Mouse (Mus musculus): ENCODE data around the gene Gfra1.

Gene Gfra1

GRCm38 (mm10) chr19:58441785-58442184, 13.9 kb downstream of the Gfra1 start:
- in situ Hi-C loops (cut with MboI): no loop called here

DNA sequence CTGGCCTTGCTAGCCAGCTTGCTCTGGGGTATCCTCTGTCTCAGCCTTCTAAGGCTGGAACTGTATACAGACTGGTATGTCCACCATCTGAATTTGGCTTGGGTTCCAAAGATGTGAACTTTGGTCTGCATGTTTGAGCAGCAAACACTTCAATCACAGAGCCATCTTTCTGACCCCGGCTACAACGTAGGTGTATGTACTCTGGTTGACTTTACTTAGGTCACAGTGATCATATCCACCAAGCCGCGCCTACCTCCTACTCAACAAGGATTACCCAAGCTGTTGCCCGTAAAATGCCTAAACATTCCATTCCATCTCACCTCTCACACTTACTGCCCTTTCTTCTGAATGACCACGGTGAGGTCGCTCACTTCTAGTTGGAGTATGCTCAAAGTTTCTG, 14.5 kb downstream of the Gfra1 start:
- in situ Hi-C loops (cut with MboI): no loop called here

DNA sequence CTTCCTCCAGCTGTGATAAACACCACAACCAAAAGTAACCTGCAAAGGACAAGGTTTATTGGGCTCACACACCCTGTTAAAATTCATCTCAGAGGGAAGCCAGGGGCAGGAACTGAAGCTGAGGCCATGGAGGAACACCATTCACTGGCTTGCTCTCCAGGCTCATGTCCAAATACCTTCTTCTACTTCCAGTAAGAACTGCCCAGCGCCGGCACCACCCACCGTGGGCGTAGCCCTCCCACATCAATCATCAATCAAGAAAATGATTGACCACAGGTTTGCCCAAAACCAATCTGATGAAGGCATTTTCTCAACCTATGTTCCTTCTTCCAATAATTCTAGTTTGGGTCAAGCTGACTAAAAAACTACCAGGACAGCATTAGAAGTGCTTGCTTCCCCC, 16.9 kb downstream of the Gfra1 start:
- in situ Hi-C loops (cut with MboI): no loop called here

DNA sequence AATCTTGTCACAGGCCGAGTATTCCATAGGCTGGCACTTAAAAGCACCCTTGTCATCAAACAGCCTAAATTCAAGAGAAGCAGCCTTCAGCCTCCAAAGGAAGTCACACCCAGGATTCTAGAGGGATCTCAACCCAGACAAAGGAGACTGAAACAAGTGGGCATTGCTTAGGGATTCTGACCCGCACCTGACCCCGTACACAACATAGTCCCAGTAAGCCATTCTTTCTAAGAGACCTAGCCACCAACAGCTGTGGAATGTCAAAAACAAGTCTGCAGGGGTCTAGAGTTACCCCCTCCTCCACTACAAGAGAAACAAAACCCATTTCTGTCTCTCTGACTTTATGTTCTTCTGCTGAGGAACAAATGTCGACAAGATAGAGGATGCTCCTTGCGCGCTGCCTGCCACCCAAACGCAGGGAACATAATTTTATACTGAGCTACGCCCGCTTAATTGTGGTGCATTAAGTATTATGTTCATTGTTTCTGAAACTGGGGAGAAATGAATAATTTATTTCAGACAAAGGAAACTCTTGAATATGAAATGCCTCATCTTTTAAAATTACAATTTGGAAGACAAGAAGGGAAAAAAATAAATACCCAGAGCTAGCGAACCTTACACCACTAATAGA, 18.2 kb downstream of the Gfra1 start:
- in situ Hi-C loops (cut with MboI): no loop called here

DNA sequence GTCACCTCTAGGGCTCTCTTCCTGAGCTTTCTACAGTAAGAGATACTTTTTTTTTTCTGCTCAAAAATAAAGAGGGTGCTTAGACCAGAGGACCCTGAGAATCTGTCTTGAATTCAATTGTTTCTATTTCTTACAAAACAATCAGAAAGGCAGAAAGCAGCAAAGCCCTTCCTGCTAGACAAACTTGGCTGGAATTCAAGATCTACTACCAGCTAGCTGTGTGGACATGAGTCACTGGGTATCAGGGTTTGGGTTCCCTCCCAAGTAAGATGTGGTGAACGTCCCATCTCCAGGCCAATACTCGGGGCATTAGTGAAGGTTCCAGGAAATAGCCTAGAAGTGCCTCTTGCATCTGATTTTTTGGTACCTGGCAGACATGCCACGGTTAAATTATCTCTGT, 18.8 kb downstream of the Gfra1 start:
- in situ Hi-C loops (cut with MboI): no loop called here

DNA sequence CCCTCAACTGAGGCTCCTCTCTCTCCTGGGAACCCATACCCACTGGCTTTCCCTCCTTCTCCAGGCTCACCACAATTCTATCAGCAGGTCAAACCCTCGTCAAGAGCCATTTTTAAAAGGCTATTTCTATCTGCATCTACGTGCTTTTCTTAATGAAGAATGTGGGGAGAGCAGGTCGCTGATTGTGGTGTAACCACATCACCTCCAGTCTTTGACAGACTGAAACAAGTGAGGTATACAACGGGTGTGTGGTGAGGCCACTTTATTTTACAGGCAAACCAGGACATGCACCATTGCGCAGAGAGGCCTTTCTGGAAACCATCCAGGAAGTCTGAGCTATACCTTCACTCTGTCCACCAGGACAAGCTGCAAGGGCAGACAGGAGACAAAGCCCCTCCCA, 19.8 kb downstream of the Gfra1 start:
- in situ Hi-C loops (cut with MboI): no loop called here

DNA sequence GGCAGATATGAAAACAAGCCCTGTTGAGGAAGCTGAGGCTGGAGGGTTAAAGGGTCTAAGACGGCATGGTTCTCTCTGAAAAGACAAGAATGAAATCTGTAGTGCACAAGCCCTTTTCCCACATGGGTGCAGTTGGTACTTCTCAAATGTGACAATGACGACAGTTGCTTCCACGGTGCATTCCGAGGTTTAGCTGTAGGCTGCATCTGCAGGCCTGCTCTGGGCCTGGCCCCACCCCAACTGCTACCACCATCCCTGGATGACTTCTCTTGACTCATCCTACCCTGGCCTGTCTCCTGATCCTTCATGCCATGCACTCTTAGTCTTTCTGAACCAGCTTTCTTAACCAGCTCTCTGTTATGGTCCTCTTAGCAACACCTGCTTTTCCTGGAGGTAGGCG, 22.9 kb downstream of the Gfra1 start:
- in situ Hi-C loops (cut with MboI): no loop called here

DNA sequence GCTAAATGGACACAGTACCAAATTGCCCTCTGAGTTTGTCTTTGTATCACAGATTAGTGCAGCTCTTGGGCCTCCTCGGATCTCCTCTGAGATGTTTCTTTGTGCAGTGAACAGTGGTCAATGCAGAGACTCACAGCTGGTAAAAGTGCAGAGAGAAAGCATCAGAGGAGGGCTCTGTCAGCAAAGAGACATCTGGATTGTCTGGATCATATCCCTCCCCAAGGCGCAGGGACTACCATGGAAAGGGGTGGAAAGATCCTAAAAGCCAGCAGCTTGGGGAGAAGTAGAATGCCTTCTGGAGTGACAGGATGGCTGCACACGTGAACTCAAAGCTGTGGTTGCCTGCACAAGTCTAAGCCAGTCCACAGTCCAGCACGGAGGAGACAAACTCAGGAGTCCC, 27.2 kb downstream of the Gfra1 start:
- in situ Hi-C loops (cut with MboI): no loop called here

- in situ Hi-C loops (cut with MboI): no loop called here
Measured at GRCm38 (mm10) chr19:58427348-58427747, 28.4 kb downstream of the Gfra1 start.

DNA sequence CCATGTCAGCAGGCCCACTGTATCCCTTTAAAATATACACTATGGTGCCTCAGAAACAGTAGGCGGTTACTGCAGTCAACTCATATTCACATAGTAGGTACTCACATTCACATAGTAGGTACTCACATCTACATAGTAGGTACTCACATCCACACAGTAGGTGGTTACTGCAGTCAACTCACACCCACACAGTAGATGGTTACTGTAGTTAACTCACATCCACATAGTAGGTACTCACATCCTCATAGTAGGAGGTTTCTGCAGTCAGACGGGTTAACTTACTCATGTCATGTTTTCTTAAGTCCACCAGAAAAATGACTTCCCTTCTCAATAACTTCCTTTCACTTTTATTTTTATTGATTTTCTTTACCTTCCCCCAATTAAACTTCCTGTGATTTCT, 30.8 kb downstream of the Gfra1 start:
- in situ Hi-C loops (cut with MboI): no loop called here

DNA sequence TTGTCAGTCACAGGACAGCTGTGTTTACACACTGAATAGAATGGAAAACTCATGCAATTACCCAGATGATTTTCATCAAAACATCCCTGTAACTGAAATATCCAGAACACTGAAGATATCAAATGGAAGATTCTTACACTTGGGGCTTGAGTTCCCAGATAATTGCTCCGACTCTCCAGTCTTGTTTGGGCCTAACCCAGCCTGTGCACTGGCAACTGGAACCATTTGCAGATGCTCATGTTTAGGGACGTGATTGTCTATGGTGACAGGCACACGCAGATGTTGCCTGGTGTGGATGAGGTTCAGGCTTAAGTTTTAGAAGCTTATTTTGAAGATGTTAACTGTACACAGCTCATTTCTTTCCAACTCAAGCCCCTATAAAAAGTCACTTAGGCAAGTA, 31.5 kb downstream of the Gfra1 start:
- in situ Hi-C loops (cut with MboI): no loop called here

DNA sequence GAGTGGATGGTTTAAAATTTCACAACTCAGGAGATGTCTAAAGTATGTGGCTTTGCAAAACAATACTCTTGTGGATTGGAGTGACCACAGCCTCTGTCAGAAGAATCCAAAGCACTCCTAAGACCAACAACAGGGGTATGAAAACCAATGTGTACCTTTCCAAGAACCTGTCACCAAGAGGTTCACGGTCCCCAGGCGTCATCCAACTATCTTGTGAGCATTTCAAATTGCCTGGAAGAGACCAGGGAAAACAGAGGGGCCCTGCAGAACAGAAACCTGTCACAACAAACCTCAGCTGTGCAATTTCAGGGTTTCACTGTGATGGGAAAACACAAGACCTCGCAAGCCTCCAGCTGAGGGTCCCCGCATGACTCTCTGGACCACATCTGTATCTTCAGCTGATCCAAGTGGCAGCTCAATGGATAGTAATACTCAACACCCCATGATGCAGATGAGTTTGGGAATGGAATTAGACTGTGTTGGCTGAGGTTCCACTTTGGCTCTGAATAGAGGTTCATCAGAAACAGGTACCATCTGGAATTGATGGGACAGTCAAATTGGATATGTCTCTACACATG, 32.7 kb downstream of the Gfra1 start:
- in situ Hi-C loops (cut with MboI): no loop called here

DNA sequence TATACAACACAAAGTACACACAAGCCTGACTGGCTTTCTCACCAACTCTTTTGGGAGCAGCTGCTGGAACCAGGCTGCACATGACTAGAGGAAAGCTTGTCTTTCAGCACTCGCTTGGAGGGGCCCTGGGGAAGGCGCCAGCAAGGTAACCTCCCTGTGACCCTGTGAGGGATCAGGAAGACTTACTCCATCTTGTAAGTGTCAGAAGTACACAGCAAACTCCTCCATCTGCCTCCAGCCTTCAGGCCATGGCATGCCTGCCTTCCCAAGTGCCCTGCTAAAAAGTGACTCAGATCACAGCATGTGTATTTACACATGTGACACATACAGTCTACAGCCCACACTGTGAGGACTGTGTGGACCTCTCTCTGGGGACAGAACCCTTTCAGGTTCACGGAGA, 36.0 kb downstream of the Gfra1 start:
- in situ Hi-C loops (cut with MboI): no loop called here

DNA sequence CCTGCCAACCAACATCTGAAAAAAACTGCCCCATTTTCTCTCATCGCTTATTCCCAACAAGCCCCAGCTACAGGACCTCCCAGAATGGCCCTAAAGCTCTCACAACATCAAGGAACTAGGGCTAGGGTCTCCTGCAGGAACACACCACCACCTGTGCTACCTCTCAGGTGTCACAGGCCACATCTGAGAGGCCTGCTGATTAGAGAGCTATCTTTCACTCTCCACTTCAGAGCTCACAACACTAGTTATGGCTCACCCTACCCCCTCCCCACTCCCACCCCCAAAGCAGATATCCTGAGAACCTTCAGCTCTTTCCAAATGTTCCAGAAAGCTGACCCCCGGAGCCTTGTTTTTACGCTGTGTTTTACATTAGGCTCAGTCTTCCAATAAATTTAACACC, 36.4 kb downstream of the Gfra1 start:
- in situ Hi-C loops (cut with MboI): no loop called here

GRCm38 (mm10) chr19:58415173-58415572, 40.5 kb downstream of the Gfra1 start:
- in situ Hi-C loops (cut with MboI): no loop called here

GRCm38 (mm10) chr19:58414733-58415132, 41.0 kb downstream of the Gfra1 start:
- in situ Hi-C loops (cut with MboI): no loop called here

GRCm38 (mm10) chr19:58413290-58413689, 42.4 kb downstream of the Gfra1 start:
- in situ Hi-C loops (cut with MboI): no loop called here

DNA sequence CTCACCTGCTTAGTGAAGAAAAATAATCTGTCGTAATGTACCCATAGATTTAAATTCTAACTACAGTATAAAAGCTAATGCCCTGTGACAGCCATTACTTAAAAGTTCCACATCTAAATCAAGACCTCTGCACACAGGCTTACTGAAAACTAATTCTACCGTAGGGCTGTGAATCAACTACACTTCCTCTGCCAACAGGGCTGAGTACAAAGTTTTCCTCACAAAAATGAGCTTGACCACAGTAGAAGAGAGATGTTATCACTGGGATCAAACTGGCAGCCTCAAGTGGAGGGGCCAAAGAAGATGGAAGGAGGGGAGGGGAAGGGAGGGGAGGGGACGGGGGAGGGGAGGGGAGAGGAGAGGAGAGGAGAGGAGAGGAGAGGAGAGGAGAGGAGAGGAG, 42.9 kb downstream of the Gfra1 start:
- in situ Hi-C loops (cut with MboI): no loop called here

GRCm38 (mm10) chr19:58406726-58407125, 49.0 kb downstream of the Gfra1 start:
- in situ Hi-C loops (cut with MboI): no loop called here

GRCm38 (mm10) chr19:58400224-58400623, 55.5 kb downstream of the Gfra1 start:
- in situ Hi-C loops (cut with MboI): no loop called here

DNA sequence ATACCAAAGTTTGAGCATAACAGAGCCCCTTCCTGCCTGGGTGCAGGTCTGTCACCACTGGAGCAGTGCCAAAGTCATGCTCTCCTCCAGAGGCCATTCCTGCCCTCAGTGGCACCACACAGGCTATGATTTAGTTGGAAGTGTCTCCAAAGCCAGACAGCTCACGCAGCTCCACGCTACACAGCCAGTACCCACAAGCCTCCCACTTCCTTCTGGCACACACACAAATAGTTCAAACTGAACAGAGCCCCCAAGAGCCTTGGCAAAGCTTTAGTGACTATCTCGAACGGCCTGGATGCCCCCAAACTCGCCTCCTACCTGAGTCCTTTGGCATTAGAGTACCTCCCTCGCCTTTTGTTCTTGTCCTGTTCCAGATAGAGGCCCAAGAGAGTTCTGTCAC, 56.5 kb downstream of the Gfra1 start:
- in situ Hi-C loops (cut with MboI): no loop called here

- in situ Hi-C loops (cut with MboI): no loop called here
Measured at GRCm38 (mm10) chr19:58396604-58396984, 59.1 kb downstream of the Gfra1 start.

GRCm38 (mm10) chr19:58395785-58396603, 59.7 kb downstream of the Gfra1 start:
- in situ Hi-C loops (cut with MboI): no loop called here
